Mouse (Mus musculus): ENCODE results near the gene Sprn. TPM values are rescaled to one million over a fixed set of nuclear protein-coding genes. Genes with fewer than 3 reads are reported as not detected.

Gene Sprn
- total RNA-seq (2021), result 0.67 and 1.4 TPM in 2 replicates
- long read RNA-seq, experiment 1, partial matches to known transcripts, result 0 of 2 reads
- long read RNA-seq, experiment 1, other reads (novel, unspliced or antisense), result 0 of 2 reads
- long read RNA-seq, experiment 2, result 0 reads

GRCm38 (mm10) chr7:140154218-140154927, at the start of gene Sprn:
Sprn (minus strand) TSS chr7:140154877.
- no peak for DNase-seq

- no peak for DNase-seq
Observed at GRCm38 (mm10) chr7:140201090-140201489, 46.4 kb upstream of the Sprn start.

- no peak for DNase-seq
Observed at GRCm38 (mm10) chr7:140196002-140196401, 41.3 kb upstream of the Sprn start.

GRCm38 (mm10) chr7:140194031-140194430, 39.4 kb upstream of the Sprn start:
- no peak for DNase-seq

- DNase-seq, result no peak
Observed at GRCm38 (mm10) chr7:140192851-140193250, 38.2 kb upstream of the Sprn start.

- no peak for DNase-seq
Observed at GRCm38 (mm10) chr7:140192445-140192844, 37.8 kb upstream of the Sprn start.

GRCm38 (mm10) chr7:140190435-140190834, 35.8 kb upstream of the Sprn start:
- no peak for DNase-seq

GRCm38 (mm10) chr7:140188391-140189328, 34.0 kb upstream of the Sprn start:
- no peak for DNase-seq

GRCm38 (mm10) chr7:140187721-140188390, 33.2 kb upstream of the Sprn start:
- no peak for DNase-seq

- peak; percentile 17 for DNase-seq
Observed at GRCm38 (mm10) chr7:140186646-140187620, 32.3 kb upstream of the Sprn start.

- DNase-seq, result no peak
Observed at GRCm38 (mm10) chr7:140184206-140184605, 29.5 kb upstream of the Sprn start.

GRCm38 (mm10) chr7:140180692-140181091, 26.0 kb upstream of the Sprn start:
- no peak for DNase-seq

- no peak for DNase-seq
Observed at GRCm38 (mm10) chr7:140179176-140179575, 24.5 kb upstream of the Sprn start.

GRCm38 (mm10) chr7:140172936-140173335, 18.3 kb upstream of the Sprn start, which contains the start of gene Olfr523:
Olfr523 (plus strand) TSS chr7:140173217.
- DNase-seq, result no peak

- DNase-seq, result no peak
Observed at GRCm38 (mm10) chr7:140170863-140171262, 16.2 kb upstream of the Sprn start.

GRCm38 (mm10) chr7:140169386-140169785, 14.7 kb upstream of the Sprn start:
- DNase-seq, result no peak

- DNase-seq, result no peak
Observed at GRCm38 (mm10) chr7:140167950-140168349, 13.3 kb upstream of the Sprn start.

GRCm38 (mm10) chr7:140164664-140165063, 10.0 kb upstream of the Sprn start, which contains the start of gene Olfr522:
Olfr522 (minus strand) TSS chr7:140164764.
- DNase-seq, result no peak

- DNase-seq, result no peak
Observed at GRCm38 (mm10) chr7:140160363-140160762, 5.7 kb upstream of the Sprn start.

GRCm38 (mm10) chr7:140153829-140154217, 854 bp downstream of the Sprn start:
- DNase-seq, result no peak

GRCm38 (mm10) chr7:140153383-140153782, 1.3 kb downstream of the Sprn start:
- peak; percentile 59 for DNase-seq

All from adrenal gland, postnatal 14 days (tissue).